Mouse (Mus musculus) liver, postnatal 0 days (tissue): Measurements from ENCODE around the gene Lig4. TPM values are rescaled to one million over a fixed set of nuclear protein-coding genes. Genes with fewer than 3 reads are reported as not detected.
A peak's percentile ranks its signal among the peaks of the same experiment; 100 is the strongest.

Experiments
- ATAC-seq: fragments of 200-750 bp; cut with Nextera tagmentation; 2 replicates; pipeline ENCODE4 v1.8.0; 2017; ENCODE audit warnings: mild to moderate bottlenecking, moderate library complexity
- DNase-seq: peaks from one replicate; pipeline ENCODE4 v3.0.0-alpha.2; 2016
- H3K27ac ChIP-seq: fragments of 300-500 bp; sonication (generic); 2 replicates; pipeline ENCODE4 v1.5.1; 2014; ENCODE audit warnings: antibody characterized with exemption, moderate library complexity, mild to moderate bottlenecking, low read depth
- H3K27me3 ChIP-seq: fragments of 300-500 bp; sonication (generic); 2 replicates; pipeline ENCODE4 v1.6.1; 2014; ENCODE audit warnings: low read length, control low read depth, mixed read lengths; ENCODE audit not compliant: insufficient read depth
- H3K36me3 ChIP-seq: fragments of 300-500 bp; sonication (generic); replicated peaks from 2 replicates; pipeline ENCODE4 v1.6.1; 2014; ENCODE audit warnings: mild to moderate bottlenecking, control low read depth, low read length, moderate library complexity, mixed read lengths; ENCODE audit not compliant: insufficient read depth
- H3K4me1 ChIP-seq: fragments of 300-500 bp; sonication (generic); 2 replicates; pipeline ENCODE4 v1.6.1; 2014; ENCODE audit warnings: antibody characterized with exemption, mild to moderate bottlenecking, control low read depth; ENCODE audit not compliant: insufficient read depth
- H3K4me2 ChIP-seq: fragments of 300-500 bp; sonication (generic); 2 replicates; pipeline ENCODE4 v1.6.1; 2014; ENCODE audit warnings: low read depth, mild to moderate bottlenecking, low read length, moderate library complexity, mixed read lengths
- H3K4me3 ChIP-seq: fragments of 300-500 bp; sonication (generic); 2 replicates; pipeline ENCODE4 v1.5.1; 2014; ENCODE audit warnings: low read depth, low read length
- H3K9ac ChIP-seq: fragments of 300-500 bp; sonication (generic); replicated peaks from 2 replicates; pipeline ENCODE4 v1.6.1; 2014; ENCODE audit warnings: mild to moderate bottlenecking, moderate library complexity
- H3K9me3 ChIP-seq: fragments of 300-500 bp; sonication (generic); 2 replicates; pipeline ENCODE4 v1.6.1; 2016; ENCODE audit warnings: mild to moderate bottlenecking, control low read depth, low read length, mixed read lengths
- CTCF ChIP-seq: sonication (generic); IDR thresholded peaks from 2 replicates; pipeline ENCODE4 v1.5.1; 2016; ENCODE audit warnings: antibody characterized with exemption, low read depth
- EP300 ChIP-seq: IDR thresholded peaks from 2 replicates; pipeline ENCODE4 v1.6.1; 2016; ENCODE audit warnings: antibody characterized with exemption, low read depth, mild to moderate bottlenecking
- WGBS: fragments of 180-500 bp; shearing (Covaris S2); extraction: QIAGEN DNeasy Blood & Tissue Kit; methylation state at CpG from one replicate; pipeline ENCODE4 v1.1.7; 2014; ENCODE audit not compliant: insufficient replicate concordance; 5-methylcytosine and 5-hydroxymethylcytosine counted together
- polyA plus RNA-seq: library from polyadenylated mRNA; unstranded; fragments of >200 nt; fragmentation: Nextera tagmentation; extraction: Ambion mirVana; gene quantifications from 2 replicates; pipeline ENCODE4 v1.2.1, GENCODE M21; 2015

Gene Lig4
- polyA plus RNA-seq, 1 experiment from 2014 or later = 1.3 TPM

- Histone ChIP-seq H3K27ac (no peak within 1 kb of the TSS), H3K9ac (peak within 1 kb of the TSS; percentile 38; the same call in 1 of the 2 replicates), H3K9me3 (no peaks in the 10 kb centered on the region), H3K4me3 (peak within 1 kb of the TSS; percentile 40), H3K36me3 (no peaks in the 10 kb centered on the region), H3K4me1 (0 out of 2 replicates have a peak, but pooled peaks cover 4% of the 10 kb centered on the region), H3K27me3 (peaks cover 6% of the 10 kb centered on the region; the same call in 1 of the 2 replicates), H3K4me2 (peak within 1 kb of the TSS; percentile 68)
- DNase-seq (peak; percentile 27), ATAC-seq (peak; percentile 33)
- WGBS = 52% methylated on average over 16 of the region's 16 CpGs
- TF ChIP-seq EP300 (no peak), CTCF (no peak)
Observed at GRCm38 (mm10) chr8:10006156-10006985, 28.9 kb upstream of the Lig4 start, which contains the start of gene Tnfsf13b. Tnfsf13b (plus strand) TSS chr8:10006467.

- H3K27me3 ChIP-seq = peaks cover 6% of the 10 kb centered on the region; the same call in 1 of the 2 replicates
- H3K4me3 ChIP-seq = no peak overlapping the region
- H3K9ac ChIP-seq = no peak overlapping the region
- 0 out of 2 replicates have a peak, but pooled peaks cover 4% of the 10 kb centered on the region for H3K4me1 ChIP-seq
- WGBS = 70% methylated on average over 7 of the region's 7 CpGs
- no peaks in the 10 kb centered on the region for H3K9me3 ChIP-seq
- no peak for DNase-seq
- no peak for TF ChIP-seq CTCF
- no peak for TF ChIP-seq EP300
- H3K27ac ChIP-seq = no peak overlapping the region
- ATAC-seq = no peak
- H3K36me3 ChIP-seq = no peaks in the 10 kb centered on the region
- no peak overlapping the region for H3K4me2 ChIP-seq
Observed at GRCm38 (mm10) chr8:10004115-10004514, 26.6 kb upstream of the Lig4 start.

- Histone ChIP-seq H3K27me3 (no peaks in the 10 kb centered on the region), H3K9me3 (no peaks in the 10 kb centered on the region), H3K36me3 (peaks cover 17% of the 10 kb centered on the region), H3K4me3 (no peak overlapping the region), H3K4me1 (peaks cover 17% of the 10 kb centered on the region), H3K4me2 (no peak overlapping the region), H3K27ac (no peak overlapping the region), H3K9ac (no peak overlapping the region)
- no peak for ATAC-seq
- DNase-seq = no peak
- TF ChIP-seq EP300 = no peak
- no peak for TF ChIP-seq CTCF
Observed at GRCm38 (mm10) chr8:9980188-9980587, 2.7 kb upstream of the Lig4 start.

GRCm38 (mm10) chr8:9979746-9980145 is 2.3 kb upstream of the Lig4 start:
- no peak for TF ChIP-seq EP300
- no peak for TF ChIP-seq CTCF
- Histone ChIP-seq H3K4me3 (no peak overlapping the region), H3K27me3 (no peaks in the 10 kb centered on the region), H3K4me2 (no peak overlapping the region), H3K27ac (no peak overlapping the region), H3K36me3 (peaks cover 17% of the 10 kb centered on the region), H3K4me1 (peaks cover 17% of the 10 kb centered on the region), H3K9ac (no peak overlapping the region), H3K9me3 (no peaks in the 10 kb centered on the region)
- DNase-seq (no peak), ATAC-seq (no peak)
- 58% methylated on average over 1 of the region's 1 CpGs for WGBS

- H3K27ac ChIP-seq = 0 out of 2 replicates have a peak overlapping the region, but pooled peaks have one; percentile 89
- peak overlapping the region; percentile 69 for H3K4me2 ChIP-seq
- H3K4me1 ChIP-seq = peaks cover 17% of the 10 kb centered on the region
- H3K4me3 ChIP-seq = peak overlapping the region; percentile 83
- no peaks in the 10 kb centered on the region for H3K9me3 ChIP-seq
- H3K27me3 ChIP-seq = no peaks in the 10 kb centered on the region
- WGBS = 45% methylated on average over 18 of the region's 18 CpGs
- DNase-seq (peak; percentile 15), ATAC-seq (no peak)
- H3K36me3 ChIP-seq = peaks cover 14% of the 10 kb centered on the region
- TF ChIP-seq CTCF = no peak
- TF ChIP-seq EP300 = no peak
- H3K9ac ChIP-seq = peak overlapping the region; percentile 84
Observed at GRCm38 (mm10) chr8:9978475-9979230, 1.2 kb upstream of the Lig4 start.

- Histone ChIP-seq H3K4me2 (peak overlapping the region; percentile 69), H3K27me3 (no peaks in the 10 kb centered on the region), H3K9me3 (no peaks in the 10 kb centered on the region), H3K4me1 (peaks cover 17% of the 10 kb centered on the region), H3K9ac (peak overlapping the region; percentile 84; the same call in 1 of the 2 replicates), H3K27ac (peak overlapping the region; percentile 7; the same call in 1 of the 2 replicates), H3K4me3 (peak overlapping the region; percentile 83), H3K36me3 (peaks cover 14% of the 10 kb centered on the region)
- TF ChIP-seq CTCF (no peak), EP300 (no peak)
- peak; percentile 16 for DNase-seq
- peak; percentile 7; the same call in 1 of the 2 replicates for ATAC-seq
- WGBS = 36% methylated on average over 15 of the region's 15 CpGs
Observed at GRCm38 (mm10) chr8:9977016-9977415, 470 bp downstream of the Lig4 start.
